ENCODE assay signal across 7 mouse cellular contexts in the genomic region with DNA sequence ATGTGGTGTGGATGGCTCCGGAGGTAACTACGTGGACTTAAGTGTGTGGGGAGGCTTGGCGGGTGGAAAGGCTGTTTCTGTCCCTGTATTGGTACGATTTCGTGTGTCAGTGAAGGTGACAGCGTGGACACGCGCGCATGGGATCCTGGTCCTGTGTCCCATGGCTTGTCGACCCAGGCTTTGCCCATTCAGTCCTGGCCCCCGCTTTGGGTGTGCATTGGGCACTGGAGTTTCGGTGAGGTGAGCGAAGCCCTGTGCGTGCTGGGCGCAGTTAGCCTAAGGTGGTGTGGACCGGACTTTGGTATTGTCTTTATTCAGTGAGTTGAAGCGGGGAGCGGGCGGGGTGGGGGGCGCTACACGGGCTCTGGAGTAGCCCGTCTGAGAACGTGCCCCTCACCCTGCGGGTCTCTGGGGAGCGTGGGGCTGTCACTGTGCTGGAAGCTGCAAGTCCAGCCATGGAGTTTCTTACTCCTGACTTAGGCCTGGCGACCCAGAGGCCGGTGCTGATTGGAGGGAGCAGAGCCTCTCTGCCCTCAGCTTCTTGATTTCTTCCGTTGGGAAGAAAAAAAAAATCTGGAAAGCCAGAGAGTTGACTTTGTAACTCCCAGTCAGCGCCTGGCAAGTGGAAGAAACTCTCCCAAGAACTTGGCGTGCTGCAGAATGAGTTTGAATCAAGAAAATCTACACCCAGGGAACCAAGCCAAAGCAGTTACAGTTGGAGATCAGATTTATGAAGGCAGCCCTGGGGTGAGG. TPM values are rescaled to one million over a fixed set of nuclear protein-coding genes. Genes with fewer than 3 reads are reported as not detected.
DNase-seq lines count a peak whose midpoint lies in the region; ATAC-seq and TF ChIP-seq lines count a peak whose summit lies in the region.

No protein-coding gene starts in this region.

- peak overlapping the region; percentile 94 for H3K9ac ChIP-seq in lung, embryonic 16.5 days (ENCODE audit: low read length)

- H3K4me3 ChIP-seq in cortical plate, adult 2 months (ENCODE audit: insufficient read depth, low read length) = peak overlapping the region; percentile 68
- peak overlapping the region; percentile 80 for H3K4me3 ChIP-seq in kidney, adult 2 months (ENCODE audit: insufficient read depth, low read depth, low read length)
- H3K4me3 ChIP-seq in lung, embryonic 16.5 days (ENCODE audit: low read length) = peak overlapping the region; percentile 84

- peaks cover 2% of the 10 kb centered on the region for H3K4me1 ChIP-seq in cortical plate, adult 2 months (ENCODE audit: control insufficient read depth, insufficient read depth, low read length)
- peaks cover 12% of the 10 kb centered on the region; the same call in 1 of the 2 replicates for H3K4me1 ChIP-seq in kidney, adult 2 months (ENCODE audit: control insufficient read depth, insufficient read depth, low read length)
- peaks cover 31% of the 10 kb centered on the region for H3K4me1 ChIP-seq in lung, embryonic 16.5 days (replicated peaks; ENCODE audit: control insufficient read depth, insufficient read depth, low read length)

- H3K4me2 ChIP-seq in lung, embryonic 16.5 days (ENCODE audit: low read depth, low read length) = peak overlapping the region; percentile 87

- DNase-seq in NIH3T3 (ENCODE audit: low read depth) = peak; percentile 90
- DNase-seq in heart, adult 8-10 months (ENCODE audit: low spot score) = peak; percentile 64
- DNase-seq in kidney, adult 2 months = peak; percentile 82
- DNase-seq in testis, postnatal 14 days (ENCODE audit: low spot score) = peak; percentile 54
- no peak for DNase-seq in left cerebral cortex, adult 8-10 months (ENCODE audit: low spot score in 2 of 2)

- 15% methylated on average over 30 of the region's 30 CpGs for WGBS in kidney, adult 2 months
- WGBS in lung, embryonic 16.5 days = 6% methylated on average over 30 of the region's 30 CpGs

- H3K27me3 ChIP-seq in kidney, adult 2 months (replicated peaks; ENCODE audit: control insufficient read depth, insufficient read depth, low read length) = no peaks in the 10 kb centered on the region
- no peaks in the 10 kb centered on the region for H3K27me3 ChIP-seq in lung, embryonic 16.5 days (ENCODE audit: control insufficient read depth, insufficient read depth, low read depth, low read length)

- TF ChIP-seq CTCF in cortical plate, adult 2 months (IDR thresholded peaks at IDR 0.05; ENCODE audit: extremely low read depth, insufficient read depth, low read length) = no peak
- TF ChIP-seq CTCF in kidney, adult 2 months (conservative IDR thresholded peaks at IDR 0.05; ENCODE audit: insufficient read depth, insufficient read length, low read depth, low read length) = no peak

- peak; percentile 2; the same call in 1 of the 2 replicates for ATAC-seq in lung, embryonic 16.5 days (ENCODE audit: low read depth)

- H3K27ac ChIP-seq in cortical plate, adult 2 months (ENCODE audit: insufficient read depth, low read length) = no peak overlapping the region
- H3K27ac ChIP-seq in kidney, adult 2 months (ENCODE audit: insufficient read depth, low read depth, low read length) = peak overlapping the region; percentile 77
- peak overlapping the region; percentile 84 for H3K27ac ChIP-seq in lung, embryonic 16.5 days (ENCODE audit: low read length)

- no peaks in the 10 kb centered on the region for H3K9me3 ChIP-seq in lung, embryonic 16.5 days (ENCODE audit: control insufficient read depth, low read length)

- TF ChIP-seq POLR2A in cortical plate, adult 2 months (IDR thresholded peaks at IDR 0.05; ENCODE audit: extremely low read depth, insufficient read depth, low read length) = no peak
- no peak for TF ChIP-seq POLR2A in kidney, adult 2 months (IDR thresholded peaks at IDR 0.05; ENCODE audit: low read depth, low read length)

- H3K36me3 ChIP-seq in kidney, adult 2 months (ENCODE audit: control insufficient read depth, insufficient read depth, low read length) = no peaks in the 10 kb centered on the region
- H3K36me3 ChIP-seq in lung, embryonic 16.5 days (ENCODE audit: control insufficient read depth, insufficient read depth, low read length) = no peaks in the 10 kb centered on the region

RNA-seq across cellular contexts. Expression of a gene that starts 1.4 kb away (rescaled TPM):
- 12.3 and 14.1 TPM in 2 replicates for polyA plus RNA-seq in cortical plate, adult 2 months (2012; rRNA removed)
- 10 to 100 TPM; 16.3 to 21.5 (median 20.7) TPM for total RNA-seq in heart, adult 8-10 months (2022)
- 17.2 and 19.7 TPM in 2 replicates for polyA plus RNA-seq in kidney, adult 2 months (2012; rRNA removed)
- polyA plus RNA-seq in lung, embryonic 16.5 days (2015; fragmentation: Nextera tagmentation; extraction: Ambion mirVana) = 19.4 and 20.8 TPM in 2 replicates
- 10 to 100 TPM; 26.8 to 30.0 (median 29.3) TPM for total RNA-seq in left cerebral cortex, adult 8-10 months (2022)

Comparison
In these comparisons a context has a peak if more than half of its experiments do, and no peak if none do; other contexts are left out.
1. DNase-seq: peak in NIH3T3 (single experiment), heart, adult 8-10 months (single experiment), kidney, adult 2 months (single experiment) and testis, postnatal 14 days (single experiment); none in left cerebral cortex, adult 8-10 months (0 of 2).
2. Peak in every context shown above with its lines, with median percentiles within 50 percentile points of each other: H3K4me3 ChIP-seq.